Mouse (Mus musculus) testis, adult 2 months (tissue): Measurements from ENCODE around the gene Vps18. TPM values are rescaled to one million over a fixed set of nuclear protein-coding genes. Genes with fewer than 3 reads are reported as not detected.

Experiments used
- H3K27ac ChIP-seq: fragments of 200-500 bp; 2 replicates; pipeline ENCODE4 v1.5.1; 2012; ENCODE audit warnings: low read depth, low read length; ENCODE audit not compliant: control insufficient read depth, insufficient read depth
- H3K27me3 ChIP-seq: fragments of 200-500 bp; 2 replicates; pipeline ENCODE4 v1.6.1; 2012; ENCODE audit warnings: mild to moderate bottlenecking, low read length, moderate library complexity; ENCODE audit not compliant: control insufficient read depth, insufficient read depth
- H3K36me3 ChIP-seq: fragments of 200-500 bp; 2 replicates; pipeline ENCODE4 v1.6.1; 2012; ENCODE audit warnings: mild to moderate bottlenecking, low read length; ENCODE audit not compliant: control insufficient read depth, insufficient read depth
- H3K4me1 ChIP-seq: fragments of 200-500 bp; 2 replicates; pipeline ENCODE4 v1.6.1; 2012; ENCODE audit warnings: low read length; ENCODE audit not compliant: control insufficient read depth, insufficient read depth
- H3K4me3 ChIP-seq: fragments of 200-500 bp; 2 replicates; pipeline ENCODE4 v1.5.1; 2012; ENCODE audit warnings: low read depth, mild to moderate bottlenecking, low read length, moderate library complexity, mixed read lengths; ENCODE audit not compliant: control insufficient read depth
- CTCF ChIP-seq: fragments of 200-500 bp; IDR thresholded peaks from 2 replicates; pipeline ENCODE4 v1.5.1; 2012; ENCODE audit warnings: low read depth, mild to moderate bottlenecking, inconsistent platforms, low read length, moderate library complexity; ENCODE audit not compliant: control insufficient read depth, insufficient read depth, insufficient replicate concordance
- POLR2A ChIP-seq: fragments of 200-500 bp; IDR thresholded peaks from 2 replicates; pipeline ENCODE4 v1.6.1; 2012; ENCODE audit warnings: low read depth, mild to moderate bottlenecking, inconsistent platforms, low read length, moderate library complexity; ENCODE audit not compliant: control insufficient read depth
- polyA plus RNA-seq: library from polyadenylated mRNA; depleted of rRNA; stranded (reverse); fragments of >200 nt; gene quantifications from 2 replicates; pipeline ENCODE4 v1.2.3, GENCODE M21; 2012

The Vps18 gene
- polyA plus RNA-seq, 1 experiment: 10.0 TPM

DNA sequence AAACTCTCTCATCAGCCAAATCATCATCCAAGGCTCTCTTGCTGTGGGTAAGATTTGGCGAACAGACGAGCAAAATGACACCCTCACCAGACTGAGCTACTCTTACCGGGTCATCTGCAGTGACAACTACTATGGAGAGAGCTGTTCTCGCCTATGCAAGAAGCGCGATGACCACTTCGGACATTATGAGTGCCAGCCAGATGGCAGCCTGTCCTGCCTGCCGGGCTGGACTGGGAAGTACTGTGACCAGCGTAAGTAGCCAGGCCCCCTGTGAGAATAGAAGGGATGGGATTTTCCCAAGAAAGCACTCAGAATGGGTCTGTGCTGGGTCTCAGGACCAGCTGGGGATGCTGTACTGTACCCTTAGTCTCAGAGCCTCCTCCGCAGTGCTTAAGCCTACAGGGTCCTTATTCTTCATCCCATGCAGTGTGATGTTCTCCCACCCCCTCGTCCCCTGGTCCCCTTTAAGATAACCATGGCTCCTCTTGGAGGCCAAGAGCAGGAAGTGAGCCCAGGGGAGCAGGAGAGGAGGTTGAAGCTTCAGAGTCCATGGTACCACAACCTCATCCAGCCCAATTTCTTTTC, 39.5 kb downstream of the Vps18 start:
- H3K4me3 ChIP-seq: no peak overlapping the region
- H3K27ac ChIP-seq: no peak overlapping the region
- no peaks in the 10 kb centered on the region for H3K36me3 ChIP-seq
- TF ChIP-seq POLR2A (no peak), CTCF (no peak)
- peaks cover 26% of the 10 kb centered on the region for H3K4me1 ChIP-seq
- no peaks in the 10 kb centered on the region; the same call in 1 of the 2 replicates for H3K27me3 ChIP-seq

DNA sequence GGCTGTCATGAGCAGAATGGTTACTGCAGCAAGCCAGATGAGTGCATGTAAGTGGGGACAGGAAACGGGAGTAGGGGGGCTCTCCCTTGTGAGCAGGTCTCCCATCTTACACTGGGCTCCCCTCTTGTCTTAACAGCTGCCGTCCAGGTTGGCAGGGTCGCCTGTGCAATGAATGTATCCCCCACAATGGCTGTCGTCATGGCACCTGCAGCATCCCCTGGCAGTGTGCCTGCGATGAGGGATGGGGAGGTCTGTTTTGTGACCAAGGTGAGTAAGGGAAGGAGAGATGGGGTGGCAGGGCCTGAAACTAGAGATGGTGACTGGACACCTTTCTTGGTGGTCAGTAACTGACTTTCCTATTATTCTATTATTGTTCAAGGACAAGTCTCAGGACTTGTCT, 40.0 kb downstream of the Vps18 start:
- Histone ChIP-seq H3K27me3 (no peaks in the 10 kb centered on the region; the same call in 1 of the 2 replicates), H3K36me3 (no peaks in the 10 kb centered on the region), H3K4me3 (no peak overlapping the region), H3K4me1 (peaks cover 26% of the 10 kb centered on the region), H3K27ac (no peak overlapping the region)
- TF ChIP-seq CTCF (no peak), POLR2A (no peak)

- Histone ChIP-seq H3K4me1 (peaks cover 22% of the 10 kb centered on the region), H3K36me3 (no peaks in the 10 kb centered on the region), H3K4me3 (no peak overlapping the region), H3K27me3 (no peaks in the 10 kb centered on the region; the same call in 1 of the 2 replicates), H3K27ac (no peak overlapping the region)
- TF ChIP-seq POLR2A (no peak), CTCF (no peak)
These were observed 40.7 kb downstream of the Vps18 start for GRCm38 (mm10) chr2:119329123-119329817.

DNA sequence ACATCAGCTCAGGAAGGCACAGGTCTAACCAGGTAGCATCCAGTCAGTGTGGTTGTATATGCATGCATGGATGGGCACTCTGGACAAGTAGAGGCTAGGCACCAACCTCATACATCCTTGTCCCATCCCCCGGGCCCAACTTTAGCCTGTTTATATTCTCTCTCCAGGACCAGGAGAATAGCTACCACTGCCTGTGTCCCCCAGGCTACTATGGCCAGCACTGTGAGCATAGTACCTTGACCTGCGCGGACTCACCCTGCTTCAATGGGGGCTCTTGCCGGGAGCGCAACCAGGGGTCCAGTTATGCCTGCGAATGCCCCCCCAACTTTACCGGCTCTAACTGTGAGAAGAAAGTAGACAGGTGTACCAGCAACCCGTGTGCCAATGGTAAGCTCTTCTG, 42.3 kb downstream of the Vps18 start:
- no peak overlapping the region for H3K4me3 ChIP-seq
- no peaks in the 10 kb centered on the region; the same call in 1 of the 2 replicates for H3K27me3 ChIP-seq
- H3K27ac ChIP-seq: no peak overlapping the region
- TF ChIP-seq CTCF (no peak), POLR2A (no peak)
- H3K36me3 ChIP-seq: no peaks in the 10 kb centered on the region
- peaks cover 9% of the 10 kb centered on the region for H3K4me1 ChIP-seq

DNA sequence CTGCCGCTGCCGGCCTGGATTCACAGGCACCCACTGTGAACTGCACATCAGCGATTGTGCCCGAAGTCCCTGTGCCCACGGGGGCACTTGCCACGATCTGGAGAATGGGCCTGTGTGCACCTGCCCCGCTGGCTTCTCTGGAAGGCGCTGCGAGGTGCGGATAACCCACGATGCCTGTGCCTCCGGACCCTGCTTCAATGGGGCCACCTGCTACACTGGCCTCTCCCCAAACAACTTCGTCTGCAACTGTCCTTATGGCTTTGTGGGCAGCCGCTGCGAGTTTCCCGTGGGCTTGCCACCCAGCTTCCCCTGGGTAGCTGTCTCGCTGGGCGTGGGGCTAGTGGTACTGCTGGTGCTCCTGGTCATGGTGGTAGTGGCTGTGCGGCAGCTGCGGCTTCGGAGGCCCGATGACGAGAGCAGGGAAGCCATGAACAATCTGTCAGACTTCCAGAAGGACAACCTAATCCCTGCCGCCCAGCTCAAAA, 43.7 kb downstream of the Vps18 start:
- no peaks in the 10 kb centered on the region for H3K27me3 ChIP-seq
- peaks cover 3% of the 10 kb centered on the region; the same call in 1 of the 2 replicates for H3K4me1 ChIP-seq
- H3K4me3 ChIP-seq: no peak overlapping the region
- no peaks in the 10 kb centered on the region for H3K36me3 ChIP-seq
- TF ChIP-seq POLR2A: no peak
- no peak for TF ChIP-seq CTCF
- H3K27ac ChIP-seq: no peak overlapping the region

- H3K27ac ChIP-seq: no peak overlapping the region
- H3K4me3 ChIP-seq: no peak overlapping the region
- peaks cover 7% of the 10 kb centered on the region; the same call in 1 of the 2 replicates for H3K4me1 ChIP-seq
- TF ChIP-seq CTCF (no peak), POLR2A (no peak)
- H3K36me3 ChIP-seq: no peaks in the 10 kb centered on the region
- no peaks in the 10 kb centered on the region for H3K27me3 ChIP-seq
These were observed 45.6 kb downstream of the Vps18 start for GRCm38 (mm10) chr2:119334135-119334534.

GRCm38 (mm10) chr2:119334964-119335525, 46.5 kb downstream of the Vps18 start:
- no peak overlapping the region for H3K4me3 ChIP-seq
- H3K27me3 ChIP-seq: no peaks in the 10 kb centered on the region
- H3K4me1 ChIP-seq: peaks cover 7% of the 10 kb centered on the region; the same call in 1 of the 2 replicates
- H3K36me3 ChIP-seq: no peaks in the 10 kb centered on the region
- no peak overlapping the region for H3K27ac ChIP-seq
- TF ChIP-seq POLR2A (no peak), CTCF (no peak)
